Mouse (Mus musculus) adrenal gland, adult (tissue): ENCODE results near the gene Ucp2.

Source experiments
- DNase-seq, 2 experiments: peaks; one replicate each; pipeline ENCODE4 v3.0.0; 2022 to 2023; ENCODE audit warnings: low spot score in 1 of 2; ENCODE audit not compliant: inconsistent age in 2 of 2

Ucp2 gene

DNA sequence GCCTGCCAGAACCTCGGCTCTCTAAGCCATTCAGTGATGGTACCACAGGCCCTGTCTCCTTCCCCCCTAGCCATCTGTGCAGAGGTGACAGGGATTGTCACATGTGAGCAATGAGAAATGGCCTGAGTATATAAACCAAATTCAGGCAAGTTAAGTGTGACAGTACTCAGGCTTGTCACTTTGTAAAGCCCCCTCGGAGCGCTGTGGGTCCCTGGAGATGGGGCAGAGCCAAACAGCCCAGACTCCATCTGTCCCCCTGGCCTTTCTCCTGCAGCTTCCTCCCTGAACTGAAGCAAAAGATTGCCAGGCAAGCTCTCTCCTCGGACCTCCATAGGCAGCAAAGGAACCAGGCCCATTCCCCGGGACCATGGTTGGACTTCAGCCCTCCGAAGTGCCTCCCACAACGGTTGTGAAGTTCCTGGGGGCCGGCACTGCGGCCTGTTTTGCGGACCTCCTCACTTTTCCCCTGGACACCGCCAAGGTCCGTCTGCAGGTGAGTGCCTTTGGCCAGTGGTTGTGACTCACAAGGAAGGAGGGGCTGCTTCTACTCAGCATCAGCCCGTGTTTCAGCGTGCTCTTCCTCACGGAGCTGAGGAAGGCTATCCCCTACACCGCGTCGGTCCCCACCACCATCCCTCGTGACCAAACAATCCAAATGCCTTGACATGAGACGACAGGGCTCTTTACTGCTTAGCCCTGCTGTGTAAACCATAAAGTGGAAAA is 13.9 kb upstream of the Ucp2 start:
- DNase-seq: no peak

DNA sequence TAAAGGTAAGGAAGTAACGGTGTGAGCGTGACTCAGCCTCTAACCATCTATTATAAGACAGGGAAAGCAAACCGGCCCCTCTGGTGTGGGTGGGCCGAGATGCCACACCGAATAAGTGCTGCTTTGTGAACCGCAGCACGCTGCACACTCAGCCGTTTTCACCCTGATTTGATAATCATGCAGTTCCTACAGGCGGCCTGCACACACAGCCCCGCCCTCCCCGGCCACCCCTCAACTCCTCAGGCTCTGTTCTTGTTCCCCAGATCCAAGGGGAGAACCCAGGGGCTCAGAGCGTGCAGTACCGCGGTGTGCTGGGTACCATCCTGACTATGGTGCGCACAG is 13.3 kb upstream of the Ucp2 start:
- DNase-seq: no peak

DNA sequence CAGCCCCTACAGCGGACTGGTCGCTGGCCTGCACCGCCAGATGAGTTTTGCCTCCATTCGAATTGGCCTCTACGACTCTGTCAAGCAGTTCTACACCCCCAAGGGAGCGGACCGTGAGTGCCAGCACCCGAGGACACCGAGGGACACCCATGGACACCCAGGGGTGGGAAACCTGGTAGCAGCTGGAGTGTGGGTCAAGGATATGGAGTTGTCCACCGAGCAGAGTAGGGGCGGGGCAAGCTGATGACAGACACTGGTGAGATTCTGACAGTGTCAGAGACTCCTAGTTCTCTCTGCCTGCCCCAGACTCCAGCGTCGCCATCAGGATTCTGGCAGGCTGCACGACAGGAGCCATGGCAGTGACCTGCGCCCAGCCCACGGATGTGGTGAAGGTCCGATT is 13.0 kb upstream of the Ucp2 start:
- DNase-seq: no peak

DNA sequence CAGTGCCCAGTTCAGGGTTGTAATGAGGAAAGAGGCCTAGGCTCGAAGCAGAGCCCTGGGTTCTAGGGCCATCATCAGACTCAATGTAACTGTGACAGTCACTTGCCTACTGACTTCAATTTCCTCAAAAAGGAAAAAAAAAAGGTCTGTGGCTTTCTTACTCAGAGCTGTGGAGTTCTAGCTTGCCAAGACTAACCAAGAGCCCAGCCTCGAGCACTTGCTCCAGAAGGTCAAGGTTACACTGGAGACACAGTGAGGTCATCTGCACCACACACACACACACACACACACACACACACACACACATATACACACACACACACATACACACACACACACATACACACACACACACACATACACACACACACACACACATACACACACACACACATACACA is 11.1 kb upstream of the Ucp2 start:
- peak in 1 of 2 experiments; percentile 67 for DNase-seq

DNA sequence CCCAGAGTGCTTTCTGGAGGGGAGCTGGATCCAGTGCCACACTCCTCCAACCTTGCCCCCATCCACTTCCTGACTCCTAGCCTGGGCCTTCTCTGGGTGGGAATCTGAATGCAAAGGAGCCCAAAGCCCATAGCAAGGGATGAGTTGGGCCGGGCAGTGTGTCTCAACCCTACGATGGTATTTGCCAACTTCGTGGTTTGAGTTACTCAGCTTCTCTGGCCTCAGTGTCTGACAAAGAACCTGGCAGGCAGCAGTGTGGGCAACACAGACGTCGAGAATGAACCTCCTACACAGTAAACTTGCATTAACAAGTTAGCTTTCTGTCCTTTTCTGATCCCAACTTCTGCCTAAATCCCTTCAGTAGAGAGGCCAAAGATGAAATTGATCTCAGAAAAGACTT is 8.6 kb upstream of the Ucp2 start:
- DNase-seq: peak in 1 of 2 experiments; percentile 70

DNA sequence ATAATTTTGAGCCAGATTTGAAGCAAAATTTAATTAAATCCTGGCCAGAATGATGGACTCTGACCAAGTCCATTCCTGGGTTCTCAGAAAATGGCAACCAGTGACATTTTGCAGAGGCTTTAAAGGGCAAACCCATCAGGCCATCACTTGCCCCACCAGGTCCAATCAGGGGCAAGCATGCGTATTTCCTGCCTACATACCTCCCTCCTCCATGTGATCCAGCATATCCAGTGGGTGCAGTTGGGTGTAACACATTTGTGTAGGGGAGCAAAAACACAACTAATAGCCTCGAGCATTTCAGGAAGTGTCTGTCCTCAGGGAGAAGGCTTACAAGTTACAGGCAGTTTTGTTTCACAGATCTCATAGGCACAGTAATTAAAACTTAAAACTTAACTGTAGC is 5.8 kb upstream of the Ucp2 start:
- no peak for DNase-seq

DNA sequence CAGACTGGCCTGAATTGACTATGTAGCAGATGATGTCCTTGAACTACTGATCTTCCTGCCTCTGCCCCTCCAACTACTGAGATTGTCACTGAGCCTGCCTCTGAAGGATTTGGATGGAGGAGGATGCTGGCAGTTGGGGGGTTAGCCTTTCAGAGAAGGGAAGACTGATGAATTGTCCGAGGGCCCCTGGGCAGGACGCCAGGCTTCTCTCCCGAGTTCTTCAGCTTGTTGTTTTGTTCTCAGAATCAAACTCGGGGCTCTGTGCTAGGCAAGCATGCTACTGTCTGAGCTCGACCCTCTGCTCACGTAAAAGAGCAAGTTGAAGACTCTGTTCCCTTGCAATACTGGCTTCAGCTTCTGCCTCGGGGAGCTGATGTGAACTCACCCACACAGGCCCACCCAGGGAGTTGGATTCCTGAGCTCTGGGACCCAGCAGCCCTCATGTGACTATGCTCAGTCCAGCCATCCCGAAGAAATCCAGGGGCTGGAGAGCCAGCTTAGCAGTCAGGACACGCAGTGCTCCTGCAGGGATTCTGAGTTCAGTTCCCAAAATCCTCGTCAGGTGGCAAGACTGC is 4.6 kb upstream of the Ucp2 start:
- DNase-seq: no peak

DNA sequence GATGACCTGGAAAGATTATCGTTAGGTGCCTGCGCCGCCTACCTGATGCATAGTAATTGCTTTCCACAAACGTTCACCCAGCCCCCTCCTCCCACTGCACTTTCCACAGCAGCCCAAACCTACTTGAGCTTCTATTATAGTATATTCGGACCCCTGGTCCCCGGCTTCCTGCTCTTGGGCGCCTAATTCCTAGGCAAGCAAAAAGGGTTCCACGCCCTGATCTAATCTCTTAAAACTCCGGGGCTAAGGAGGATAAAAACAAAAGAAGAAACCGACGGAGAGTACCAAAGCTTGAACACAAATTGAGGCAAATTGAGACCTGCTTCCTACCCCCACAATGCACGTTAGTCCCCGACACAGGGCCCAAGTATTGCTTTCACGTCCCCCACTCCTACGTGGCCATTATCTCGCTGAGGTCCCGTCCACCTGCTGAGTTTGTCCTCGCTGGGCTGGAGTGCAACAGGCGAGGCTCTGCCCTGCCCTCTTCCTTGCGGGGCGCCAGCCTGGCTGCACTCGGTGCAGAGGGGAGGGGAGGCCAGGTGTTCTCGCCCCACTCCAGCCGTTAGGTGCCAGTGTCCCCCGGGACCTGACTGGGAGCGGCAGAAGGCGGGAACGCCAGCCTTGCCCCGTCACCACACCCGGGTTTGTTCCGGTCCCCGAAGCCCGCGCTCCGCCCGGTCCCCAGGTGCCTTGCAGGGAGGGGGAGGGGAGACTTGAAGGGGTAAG is 583 bp upstream of the Ucp2 start:
- DNase-seq: no peak

DNA sequence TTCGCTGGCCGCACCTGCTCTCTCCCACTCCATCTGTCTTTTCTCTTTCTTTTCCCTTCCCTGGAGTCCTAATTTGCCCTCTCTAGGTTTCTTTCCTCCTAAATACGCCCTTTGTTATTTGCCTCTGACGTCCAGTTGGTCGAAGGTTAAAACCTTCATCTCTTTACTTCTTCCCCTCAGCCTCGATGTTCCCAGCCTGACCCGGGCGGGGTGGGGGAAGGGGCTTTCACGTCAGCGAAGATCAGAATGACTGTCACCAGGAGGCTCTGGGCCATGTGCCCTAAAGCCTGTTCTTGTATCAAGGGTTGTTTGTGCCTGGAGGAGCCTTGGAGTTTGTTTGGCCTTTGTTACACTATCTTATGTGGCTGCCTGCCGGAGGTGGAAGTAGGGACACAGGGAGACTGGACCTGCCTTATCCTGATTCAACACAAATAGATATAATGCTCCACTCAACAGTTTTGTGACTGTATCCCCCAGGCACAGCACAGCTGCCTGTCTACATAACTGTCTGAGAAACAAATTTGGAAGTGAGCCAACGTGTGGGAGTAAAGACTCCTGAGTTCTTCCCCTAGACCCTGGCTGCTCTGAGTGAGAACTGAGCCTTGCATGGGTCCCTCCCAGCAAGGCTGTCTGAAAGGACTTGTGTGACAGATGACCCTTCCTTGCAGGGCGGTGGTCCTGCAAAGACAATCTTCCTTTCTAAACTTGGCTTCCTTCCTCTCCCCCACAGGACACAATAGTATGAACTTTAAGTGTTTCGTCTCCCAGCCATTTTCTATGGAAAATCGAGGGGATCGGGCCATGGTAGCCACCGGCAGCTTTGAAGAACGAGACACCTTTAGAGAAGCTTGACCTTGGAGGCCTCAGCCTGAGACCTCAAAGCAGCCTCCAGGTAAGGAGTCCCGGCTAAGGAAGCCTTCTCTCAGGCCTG is 612 bp downstream of the Ucp2 start:
- DNase-seq: peak; percentile 50 to 81

DNA sequence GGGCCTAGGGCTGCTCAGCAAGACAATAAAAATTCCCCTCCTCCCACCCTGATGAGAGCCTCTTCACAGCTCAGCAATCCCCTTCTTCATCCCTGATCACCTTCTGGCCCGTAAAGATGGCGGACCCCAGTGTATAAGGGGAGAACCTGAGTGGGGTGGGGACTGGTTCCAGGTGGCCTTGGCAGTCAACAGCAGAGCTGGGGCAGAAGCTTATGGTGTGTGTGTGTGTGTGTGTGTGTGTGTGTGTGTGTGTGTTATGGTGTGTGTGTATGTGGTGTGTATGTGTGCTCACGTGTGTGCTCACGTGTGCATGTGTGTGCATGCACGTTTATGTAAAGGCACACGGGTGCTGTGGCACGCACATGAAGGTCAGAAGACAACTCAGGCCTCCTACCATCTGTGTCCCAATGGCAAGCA is 1.3 kb downstream of the Ucp2 start:
- DNase-seq: peak in 1 of 2 experiments; percentile 58

DNA sequence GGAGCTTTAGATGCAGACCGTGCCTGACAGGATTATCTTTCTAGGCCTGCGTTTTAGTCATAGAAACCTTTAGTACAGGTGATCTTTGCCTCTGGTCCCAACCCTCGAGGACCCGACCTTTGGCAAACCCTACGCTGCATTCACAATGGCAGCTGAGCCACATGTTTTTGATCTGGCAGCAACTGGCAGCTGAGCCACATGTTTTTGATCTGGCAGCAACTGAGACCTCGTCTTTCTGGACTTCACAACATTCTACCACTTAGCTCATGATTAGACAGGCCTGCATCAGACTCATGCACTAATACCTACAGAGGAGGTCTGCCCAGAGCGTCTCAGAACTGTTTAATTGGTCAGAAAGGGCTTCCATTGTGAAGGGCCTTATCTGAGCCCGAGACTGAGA is 1.9 kb downstream of the Ucp2 start:
- DNase-seq: peak in 1 of 2 experiments; percentile 65

DNA sequence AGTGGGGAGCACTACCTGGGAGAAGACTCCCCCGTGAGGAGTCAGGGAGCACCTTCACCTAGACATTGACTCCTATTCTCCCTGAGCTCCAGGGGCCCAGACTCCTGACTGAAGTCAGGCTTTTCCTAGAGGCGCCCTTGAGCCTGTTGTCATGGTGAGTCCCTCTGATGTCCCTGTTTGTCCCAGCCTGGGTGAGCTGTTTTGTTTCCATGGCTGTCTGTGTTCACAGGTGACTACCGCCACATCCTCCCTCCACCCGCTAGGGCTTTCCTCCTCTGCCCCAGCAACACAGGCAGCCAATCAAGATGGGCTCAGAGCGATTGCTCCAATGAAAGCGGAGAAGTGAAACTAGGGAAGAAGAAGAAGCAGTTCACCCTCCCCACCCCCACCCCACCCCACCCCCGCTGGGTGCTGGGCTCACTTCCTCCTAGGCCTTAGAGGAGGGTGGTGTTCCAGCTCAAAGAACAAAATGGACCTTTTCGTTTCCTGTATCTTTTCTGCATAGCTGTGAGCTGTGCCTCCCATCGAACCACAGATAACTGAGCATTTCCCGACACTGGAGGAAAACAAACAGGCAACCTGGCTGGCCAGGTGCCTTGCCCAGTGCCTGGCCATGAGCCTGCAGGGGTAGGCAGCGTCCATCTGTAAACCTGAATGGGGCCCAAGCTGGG is 2.6 kb downstream of the Ucp2 start:
- peak; percentile 85 to 89 for DNase-seq

DNA sequence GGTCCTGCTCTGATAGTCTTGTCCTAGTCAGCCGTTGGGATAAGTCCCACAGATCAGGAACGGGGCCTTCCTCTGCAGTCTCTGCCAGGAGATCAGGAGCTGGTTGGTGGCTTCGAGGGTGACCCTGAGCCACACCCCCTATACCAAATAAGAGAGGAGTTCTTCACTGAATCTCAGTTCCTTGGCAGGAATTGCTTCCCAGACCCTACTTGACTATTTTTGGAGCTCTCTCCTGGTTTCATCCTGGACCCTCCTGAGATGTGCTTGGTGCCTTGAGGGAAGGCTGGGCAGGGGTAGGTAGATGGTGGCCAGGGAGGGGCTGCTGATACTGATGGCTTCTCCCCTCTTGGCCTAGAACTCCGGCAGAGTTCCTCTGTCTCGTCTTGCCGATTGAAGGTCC is 3.2 kb downstream of the Ucp2 start:
- no peak for DNase-seq

DNA sequence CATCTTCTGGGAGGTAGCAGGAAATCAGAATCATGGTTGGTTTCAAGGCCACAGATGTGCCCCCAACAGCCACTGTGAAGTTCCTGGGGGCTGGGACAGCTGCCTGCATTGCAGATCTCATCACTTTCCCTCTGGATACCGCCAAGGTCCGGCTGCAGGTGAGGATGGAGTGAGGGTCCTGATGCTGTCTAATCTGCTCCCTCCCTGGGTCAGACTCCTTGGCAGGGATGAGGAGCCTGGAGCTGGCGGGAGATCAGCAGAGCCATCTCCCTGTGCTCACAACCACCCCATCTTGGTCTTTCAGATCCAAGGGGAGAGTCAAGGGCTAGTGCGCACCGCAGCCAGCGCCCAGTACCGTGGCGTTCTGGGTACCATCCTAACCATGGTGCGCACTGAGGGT is 3.7 kb downstream of the Ucp2 start:
- DNase-seq: no peak

DNA sequence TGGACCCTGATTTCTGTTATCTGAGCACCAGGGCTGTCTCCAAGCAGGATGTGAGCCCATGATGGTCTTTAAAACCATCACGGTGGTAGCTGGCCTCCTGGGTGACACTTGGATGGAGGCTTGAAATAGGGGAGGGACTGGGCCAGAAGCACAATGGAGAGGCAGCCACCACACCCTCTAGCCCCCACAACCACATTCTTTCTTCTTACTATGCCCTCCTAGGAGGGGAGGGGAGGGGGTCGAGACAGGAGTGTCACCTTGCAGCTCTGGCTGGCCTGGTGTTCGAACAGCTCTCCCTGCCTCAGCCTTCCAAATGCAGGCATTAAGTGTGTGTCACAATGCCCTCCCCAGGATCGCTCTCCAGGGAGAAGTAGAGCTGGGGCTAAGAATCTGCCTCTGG is 4.3 kb downstream of the Ucp2 start:
- DNase-seq: peak in 1 of 2 experiments; percentile 51

DNA sequence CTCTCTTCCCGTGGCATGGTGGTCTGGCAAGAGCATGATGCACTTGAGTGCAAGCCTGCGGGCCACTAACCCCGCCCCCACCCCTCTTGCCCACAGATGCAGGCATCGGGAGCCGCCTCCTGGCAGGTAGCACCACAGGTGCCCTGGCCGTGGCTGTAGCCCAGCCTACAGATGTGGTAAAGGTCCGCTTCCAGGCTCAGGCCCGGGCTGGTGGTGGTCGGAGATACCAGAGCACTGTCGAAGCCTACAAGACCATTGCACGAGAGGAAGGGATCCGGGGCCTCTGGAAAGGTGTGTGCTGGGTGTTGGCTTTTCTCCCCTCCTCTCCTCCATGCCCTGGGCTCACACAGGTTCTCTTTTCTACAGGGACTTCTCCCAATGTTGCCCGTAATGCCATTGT is 4.8 kb downstream of the Ucp2 start:
- no peak for DNase-seq

DNA sequence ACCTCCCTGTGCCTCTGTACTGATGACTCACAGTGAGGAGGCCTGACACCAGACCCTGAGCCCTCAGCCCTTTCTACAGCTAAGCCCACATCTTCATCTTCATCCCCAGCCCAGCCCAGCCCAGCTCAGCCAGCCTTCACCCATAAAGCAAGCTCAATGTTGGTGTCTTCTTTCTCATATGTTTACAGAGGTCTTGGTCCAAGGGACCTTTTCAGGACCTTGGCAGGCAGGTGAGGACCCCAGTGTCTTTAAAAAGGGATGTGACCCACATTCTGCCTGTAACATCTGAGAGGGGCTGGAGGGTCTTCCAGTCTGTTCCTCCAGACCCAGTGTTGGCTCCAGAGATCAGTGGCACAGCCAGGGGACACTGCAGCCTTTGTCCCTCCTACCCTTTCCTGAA is 6.3 kb downstream of the Ucp2 start:
- peak in 1 of 2 experiments; percentile 24 for DNase-seq

DNA sequence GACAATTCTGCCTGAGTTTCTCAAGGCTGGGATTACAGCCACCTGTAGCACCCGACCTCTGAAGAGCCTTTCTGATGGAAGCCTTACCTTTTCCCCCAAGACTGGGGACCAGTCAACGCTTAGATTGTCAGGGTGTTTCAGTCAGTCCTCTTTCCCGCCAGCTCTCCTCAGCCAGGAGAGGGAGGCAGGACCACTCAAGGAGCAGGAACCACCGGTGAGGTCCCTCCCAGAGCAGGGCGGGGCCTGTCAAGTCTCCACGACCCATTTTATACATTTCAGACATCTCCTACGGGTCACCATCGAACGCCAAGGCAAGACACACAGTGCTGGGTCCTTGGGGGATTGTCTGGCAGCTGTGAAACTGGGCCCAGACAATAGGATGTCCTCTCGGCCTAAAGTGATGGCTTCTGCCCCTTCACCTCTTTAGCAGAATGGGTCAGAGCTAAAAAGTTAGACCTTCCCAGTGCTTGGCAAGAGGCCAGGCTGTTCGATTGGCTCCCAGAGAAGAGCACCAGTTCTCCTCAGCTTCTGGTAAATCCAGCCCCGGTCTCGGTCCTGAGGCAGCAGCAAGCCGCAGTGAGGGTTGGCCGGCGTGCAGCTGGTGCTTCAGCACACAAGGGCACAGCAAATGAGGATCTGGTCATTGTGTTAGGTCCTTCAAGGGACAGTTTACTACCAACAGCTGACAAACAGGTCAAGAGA is 7.3 kb downstream of the Ucp2 start:
- peak in 1 of 2 experiments; percentile 64 for DNase-seq

DNA sequence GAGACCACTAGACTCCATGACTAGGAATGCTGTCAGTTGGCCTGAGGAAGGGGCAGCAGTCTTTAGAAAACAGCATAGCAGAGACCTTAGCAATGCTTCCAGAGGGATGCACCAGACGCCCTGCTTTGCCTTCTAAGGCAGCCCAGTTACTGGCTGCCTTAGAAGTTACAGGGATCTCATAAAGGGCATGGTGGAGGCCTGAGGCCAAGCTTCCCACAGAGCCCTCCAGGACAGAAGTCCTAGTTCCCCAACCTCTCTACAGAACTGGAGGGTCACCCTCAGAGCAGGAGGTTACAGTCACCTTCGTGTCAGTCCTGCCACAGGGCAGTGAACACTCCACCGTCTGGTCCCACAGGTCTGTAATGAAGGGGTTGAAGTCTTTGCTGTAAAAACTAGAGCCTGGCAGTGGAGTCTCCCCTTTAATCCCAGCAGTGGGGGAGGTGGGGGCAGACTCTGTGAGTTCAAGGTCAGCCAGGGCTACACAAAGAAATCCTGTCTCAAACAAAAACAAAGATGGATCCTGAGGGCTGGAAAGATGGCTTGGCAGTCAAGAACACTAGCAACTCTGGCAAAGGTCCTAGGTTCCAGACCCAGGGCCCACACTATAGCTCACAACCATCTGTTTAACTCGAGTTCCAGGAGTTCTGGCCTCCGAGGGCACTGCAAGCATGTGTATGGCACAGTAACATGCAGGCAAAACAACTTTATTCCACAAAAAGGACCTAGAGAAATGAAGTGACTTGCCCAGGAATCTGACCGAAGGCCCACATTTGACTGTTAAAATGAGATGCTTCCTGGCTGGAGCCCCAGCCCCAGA is 8.1 kb downstream of the Ucp2 start:
- peak in 1 of 2 experiments; percentile 60 for DNase-seq
